Mouse (Mus musculus): ENCODE measurements around the gene Cd40lg.

DNA sequence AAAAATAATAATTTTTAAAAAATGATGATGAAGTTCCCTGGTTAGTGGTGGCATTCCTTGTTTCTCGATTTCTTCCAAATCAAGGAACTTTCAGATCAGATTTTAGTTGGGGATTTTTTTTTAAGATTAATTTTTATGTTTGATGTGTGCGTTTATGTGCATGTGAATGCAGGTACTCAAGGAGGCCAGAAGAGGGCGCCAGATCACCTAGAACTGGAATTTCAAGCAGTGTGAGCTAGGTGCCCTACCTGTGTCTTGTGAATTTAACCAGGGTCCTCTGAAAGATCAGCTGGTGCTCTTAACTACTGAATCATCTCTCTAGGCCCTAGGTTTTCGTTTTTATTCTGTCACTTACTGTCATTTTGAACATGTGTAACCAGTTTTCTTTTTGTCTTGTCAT is 24.0 kb downstream of the Cd40lg start:
- TF ChIP-seq EP300 (optimal IDR thresholded peaks at IDR 0.05) (no peak), CTCF (IDR thresholded peaks at IDR 0.05; ENCODE audit: low read depth) (peak; percentile 42)
